Mouse (Mus musculus) midbrain, embryonic 14.5 days (tissue): Measurements from ENCODE around the gene 4930556J24Rik. TPM values are rescaled to one million over a fixed set of nuclear protein-coding genes. Genes with fewer than 3 reads are reported as not detected.
"Not testable (repeated sequence)": the region's sequence is repeated elsewhere in the genome, so short reads cannot be mapped to it uniquely, and the experiment has no call there.

Experiments
- ATAC-seq: fragments of 200-750 bp; cut with Nextera tagmentation; 2 replicates; pipeline ENCODE4 v1.8.0; 2017; ENCODE audit warnings: moderate number of reproducible peaks, moderate library complexity; ENCODE audit not compliant: low FRiP score, low TSS enrichment
- DNase-seq: peaks from one replicate; pipeline ENCODE4 v3.0.0-alpha.2; 2015
- H3K27ac ChIP-seq: fragments of 300-500 bp; sonication (generic); replicated peaks from 2 replicates; pipeline ENCODE4 v1.5.1; 2014; ENCODE audit warnings: mild to moderate bottlenecking, low read depth, low read length, moderate library complexity
- H3K27me3 ChIP-seq: fragments of 300-500 bp; sonication (generic); 2 replicates; pipeline ENCODE4 v1.6.1; 2014; ENCODE audit warnings: low read length, control low read depth, mixed read lengths; ENCODE audit not compliant: control insufficient read depth, insufficient read depth
- H3K36me3 ChIP-seq: fragments of 300-500 bp; sonication (generic); 2 replicates; pipeline ENCODE4 v1.6.1; 2014; ENCODE audit warnings: low read length, control low read depth; ENCODE audit not compliant: control insufficient read depth, insufficient read depth
- H3K4me1 ChIP-seq: fragments of 300-500 bp; sonication (generic); 2 replicates; pipeline ENCODE4 v1.6.1; 2014; ENCODE audit warnings: mild to moderate bottlenecking, antibody characterized with exemption, low read length, control low read depth; ENCODE audit not compliant: control insufficient read depth, insufficient read depth
- H3K4me2 ChIP-seq: fragments of 300-500 bp; sonication (generic); 2 replicates; pipeline ENCODE4 v1.6.1; 2014; ENCODE audit warnings: mild to moderate bottlenecking, low read length, moderate library complexity
- H3K4me3 ChIP-seq: fragments of 300-500 bp; sonication (generic); replicated peaks from 2 replicates; pipeline ENCODE4 v1.5.1; 2014; ENCODE audit warnings: low read depth, low read length
- H3K9ac ChIP-seq: fragments of 300-500 bp; sonication (generic); replicated peaks from 2 replicates; pipeline ENCODE4 v1.6.1; 2014; ENCODE audit warnings: mild to moderate bottlenecking, low read length, moderate library complexity
- H3K9me3 ChIP-seq: fragments of 300-500 bp; sonication (generic); 2 replicates; pipeline ENCODE4 v1.6.1; 2016; ENCODE audit warnings: low read length, control low read depth, mixed read lengths; ENCODE audit not compliant: control insufficient read depth
- WGBS: fragments of 180-500 bp; shearing (Covaris S2); extraction: QIAGEN DNeasy Blood & Tissue Kit; methylation state at CpG from one replicate; pipeline ENCODE4 v1.1.7; 2014; 5-methylcytosine and 5-hydroxymethylcytosine counted together
- polyA plus RNA-seq: library from polyadenylated mRNA; unstranded; fragments of >200 nt; fragmentation: Nextera tagmentation; extraction: Ambion mirVana; gene quantifications from 2 replicates; pipeline ENCODE4 v1.2.1, GENCODE M21; 2014

4930556J24Rik gene
- polyA plus RNA-seq, 1 experiment from 2014 or later, result 0.24 TPM

GRCm38 (mm10) chr11:3963610-3964415 is 12.8 kb downstream of the 4930556J24Rik start, which contains the start of gene Pes1:
Pes1 (plus strand) TSS chr11:3963975.
- under 1% methylated on average over 31 of the region's 31 CpGs for WGBS
- Histone ChIP-seq H3K27ac (peak within 1 kb of the TSS; percentile 52), H3K27me3 (no peaks in the 10 kb centered on the region), H3K4me2 (peak within 1 kb of the TSS; percentile 68), H3K4me3 (peak within 1 kb of the TSS; percentile 76), H3K4me1 (peaks cover 11% of the 10 kb centered on the region), H3K9ac (peak within 1 kb of the TSS; percentile 68), H3K36me3 (peaks cover 11% of the 10 kb centered on the region), H3K9me3 (no peaks in the 10 kb centered on the region)
- peak; percentile 92 for DNase-seq
- ATAC-seq, result peak; percentile 93

DNA sequence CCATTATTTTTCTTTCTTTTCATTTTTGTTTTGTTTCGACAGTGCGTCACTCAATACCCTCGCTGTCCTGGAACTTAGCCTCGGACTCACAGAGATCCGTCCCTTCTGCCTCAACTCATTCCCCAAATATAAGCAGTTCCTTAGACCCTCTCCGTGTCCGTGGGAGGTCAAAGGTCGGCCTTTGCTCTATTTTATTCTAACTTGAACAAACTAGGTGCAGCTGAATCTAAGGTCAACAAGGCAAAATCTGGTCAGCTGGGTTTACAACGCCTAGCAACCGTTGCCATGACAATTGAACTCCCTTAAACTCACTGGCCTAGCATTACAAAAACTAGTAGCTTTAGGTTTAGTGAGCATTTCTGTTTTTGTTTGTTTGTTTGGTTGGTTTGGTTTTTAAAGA is 13.4 kb downstream of the 4930556J24Rik start:
- no peak for DNase-seq
- Histone ChIP-seq H3K4me3 (peak overlapping the region; percentile 76), H3K4me2 (peak overlapping the region; percentile 68), H3K36me3 (peaks cover 5% of the 10 kb centered on the region; the same call in 1 of the 2 replicates), H3K27ac (no peak overlapping the region), H3K9ac (peak overlapping the region; percentile 68; the same call in 1 of the 2 replicates), H3K9me3 (no peaks in the 10 kb centered on the region), H3K4me1 (peaks cover 11% of the 10 kb centered on the region), H3K27me3 (no peaks in the 10 kb centered on the region)
- WGBS, result 80% methylated on average over 10 of the region's 10 CpGs
- ATAC-seq, result no peak

GRCm38 (mm10) chr11:3961761-3962160 is 14.8 kb downstream of the 4930556J24Rik start:
- H3K27me3 ChIP-seq, result no peaks in the 10 kb centered on the region
- no peaks in the 10 kb centered on the region for H3K36me3 ChIP-seq
- no peaks in the 10 kb centered on the region for H3K9me3 ChIP-seq
- ATAC-seq, result no peak
- no peak overlapping the region for H3K27ac ChIP-seq
- peaks cover 11% of the 10 kb centered on the region for H3K4me1 ChIP-seq
- WGBS, result 66% methylated on average over 3 of the region's 3 CpGs
- H3K4me2 ChIP-seq, result no peak overlapping the region
- no peak for DNase-seq
- H3K4me3 ChIP-seq, result no peak overlapping the region
- H3K9ac ChIP-seq, result no peak overlapping the region

GRCm38 (mm10) chr11:3960901-3961300 is 15.7 kb downstream of the 4930556J24Rik start:
- no peak overlapping the region for H3K4me3 ChIP-seq
- H3K27me3 ChIP-seq, result no peaks in the 10 kb centered on the region
- no peak for DNase-seq
- no peak overlapping the region for H3K4me2 ChIP-seq
- no peaks in the 10 kb centered on the region for H3K36me3 ChIP-seq
- no peak overlapping the region for H3K9ac ChIP-seq
- peaks cover 11% of the 10 kb centered on the region for H3K4me1 ChIP-seq
- ATAC-seq, result no peak
- WGBS, result 55% methylated on average over 2 of the region's 2 CpGs
- H3K27ac ChIP-seq, result no peak overlapping the region
- H3K9me3 ChIP-seq, result no peaks in the 10 kb centered on the region

DNA sequence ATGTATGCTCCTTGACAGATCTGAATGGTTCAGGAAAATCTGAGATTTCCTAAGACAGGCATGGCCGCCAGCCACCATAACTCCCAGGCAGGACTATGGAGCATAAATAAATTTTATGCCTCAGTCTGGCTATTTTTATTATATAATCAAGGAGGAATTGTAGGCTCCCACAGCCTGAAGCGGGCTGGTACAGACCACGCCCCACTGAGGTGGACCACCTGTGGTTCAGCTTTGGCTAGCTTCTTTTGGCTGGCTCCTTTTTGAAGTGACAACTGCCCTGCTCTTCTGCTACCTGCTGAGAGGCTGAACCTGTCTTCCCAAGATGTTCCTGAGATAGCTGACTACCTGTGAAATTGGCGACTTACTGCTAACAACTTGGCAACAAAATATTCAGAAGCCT is 21.2 kb downstream of the 4930556J24Rik start:
- H3K4me1 ChIP-seq, H3K36me3 ChIP-seq, H3K27me3 ChIP-seq, ATAC-seq, H3K4me3 ChIP-seq, H3K4me2 ChIP-seq, H3K27ac ChIP-seq, H3K9ac ChIP-seq, H3K9me3 ChIP-seq, DNase-seq: not testable (repeated sequence)
- WGBS, result 83% methylated on average over 4 of the region's 4 CpGs

GRCm38 (mm10) chr11:3954876-3955275 is 21.7 kb downstream of the 4930556J24Rik start:
- H3K27me3 ChIP-seq, DNase-seq, H3K4me2 ChIP-seq, H3K27ac ChIP-seq, H3K4me3 ChIP-seq, H3K9ac ChIP-seq, H3K36me3 ChIP-seq, H3K4me1 ChIP-seq, H3K9me3 ChIP-seq, ATAC-seq: not testable (repeated sequence)
- 82% methylated on average over 5 of the region's 5 CpGs for WGBS

- no peak overlapping the region for H3K9ac ChIP-seq
- H3K9me3 ChIP-seq, result no peaks in the 10 kb centered on the region
- H3K4me2 ChIP-seq, result no peak overlapping the region
- no peak for ATAC-seq
- H3K4me3 ChIP-seq, result no peak overlapping the region
- H3K4me1 ChIP-seq, result no peaks in the 10 kb centered on the region
- H3K36me3 ChIP-seq, result no peaks in the 10 kb centered on the region
- no peaks in the 10 kb centered on the region for H3K27me3 ChIP-seq
- DNase-seq, result no peak
- WGBS, result 7% methylated on average over 1 of the region's 1 CpGs
- H3K27ac ChIP-seq, result no peak overlapping the region
These were observed 30.2 kb downstream of the 4930556J24Rik start for GRCm38 (mm10) chr11:3946386-3946785.

GRCm38 (mm10) chr11:3941371-3941770 is 35.2 kb downstream of the 4930556J24Rik start:
- H3K27me3 ChIP-seq, result no peaks in the 10 kb centered on the region
- H3K4me2 ChIP-seq, result no peak overlapping the region
- no peaks in the 10 kb centered on the region for H3K4me1 ChIP-seq
- no peaks in the 10 kb centered on the region for H3K36me3 ChIP-seq
- ATAC-seq, result no peak
- no peak overlapping the region for H3K27ac ChIP-seq
- DNase-seq, result no peak
- H3K9ac ChIP-seq, result no peak overlapping the region
- H3K9me3 ChIP-seq, result no peaks in the 10 kb centered on the region
- WGBS, result 84% methylated on average over 7 of the region's 7 CpGs
- no peak overlapping the region for H3K4me3 ChIP-seq

DNA sequence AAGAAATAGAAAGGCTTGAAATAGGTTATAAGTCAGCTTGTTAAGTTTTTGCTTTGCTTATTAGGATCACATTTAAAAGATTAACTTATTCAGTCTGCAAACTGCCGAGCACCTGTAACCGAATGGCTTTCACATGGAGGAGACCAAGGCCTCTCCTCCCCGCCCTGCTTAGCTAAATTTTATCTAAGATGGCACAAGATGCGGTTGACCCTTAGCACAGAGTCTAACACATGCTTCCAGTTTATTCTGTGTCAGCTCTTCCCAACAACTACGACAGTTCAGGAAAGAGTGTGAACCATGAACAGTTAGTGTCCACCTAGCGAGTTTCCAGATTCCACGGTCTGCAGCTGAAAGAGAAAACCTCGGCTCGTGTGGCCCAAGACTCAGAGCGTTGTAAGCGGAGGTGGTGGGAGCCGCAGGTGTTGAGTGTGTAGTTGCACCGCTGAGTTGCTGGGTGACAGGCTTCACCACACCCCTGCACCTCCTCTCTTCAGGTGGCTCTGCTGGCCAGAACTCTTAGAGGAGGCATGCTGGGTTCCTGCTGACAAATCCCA is 39.2 kb downstream of the 4930556J24Rik start:
- H3K4me2 ChIP-seq, result no peak overlapping the region
- ATAC-seq, result no peak
- DNase-seq, result no peak
- no peaks in the 10 kb centered on the region for H3K9me3 ChIP-seq
- 83% methylated on average over 13 of the region's 13 CpGs for WGBS
- no peak overlapping the region for H3K9ac ChIP-seq
- H3K4me3 ChIP-seq, result no peak overlapping the region
- H3K36me3 ChIP-seq, result no peaks in the 10 kb centered on the region
- no peak overlapping the region for H3K27ac ChIP-seq
- peaks cover 2% of the 10 kb centered on the region; the same call in 1 of the 2 replicates for H3K4me1 ChIP-seq
- no peaks in the 10 kb centered on the region for H3K27me3 ChIP-seq
